In genomic region chr2:33244880-33245279, GRCm38 (mm10) we compare ENCODE assay signal across 24 mouse cellular contexts. TPM values are rescaled to one million over a fixed set of nuclear protein-coding genes. Genes with fewer than 3 reads are reported as not detected.
DNase-seq lines count a peak whose midpoint lies in the region; ATAC-seq lines count a peak whose summit lies in the region.
"Had no signal": no experiment of that assay in that cellular context is flagged by ENCODE, and none has a peak within 500 bp of the region (broad histone marks: within the 10 kb centered on the region; RNA-seq: fewer than 3 reads in every experiment).

No protein-coding gene starts in this region.

- peaks cover 43% of the 10 kb centered on the region for H3K36me3 ChIP-seq in heart, embryonic 10.5 days
- H3K36me3 ChIP-seq in heart, embryonic 16.5 days (ENCODE audit: control insufficient read depth, insufficient read depth) = peaks cover 8% of the 10 kb centered on the region; the same call in 1 of the 2 replicates
- peaks cover 73% of the 10 kb centered on the region for H3K36me3 ChIP-seq in limb, embryonic 10.5 days
- H3K36me3 ChIP-seq: midbrain, embryonic 15.5 days had no signal

- no peak overlapping the region for H3K4me2 ChIP-seq in heart, embryonic 16.5 days (ENCODE audit: low read depth, low read length)
- H3K4me2 ChIP-seq: embryonic facial prominence, embryonic 12.5 days; hindbrain, embryonic 13.5 days; kidney, embryonic 15.5 days; midbrain, embryonic 15.5 days; neural tube, embryonic 12.5 days; stomach, embryonic 15.5 days had no signal

- no peak for DNase-seq in heart, embryonic 10.5 days (ENCODE audit: low spot score)
- DNase-seq in heart, adult 18-20 months = no peak
- DNase-seq in heart, adult 9 months (ENCODE audit: low spot score in 2 of 2) = no peak
- DNase-seq in adrenal gland, adult 8-10 months = peak; percentile 45
- DNase-seq in adrenal gland, postnatal 10 days = peak; percentile 42
- no peak for DNase-seq in limb, embryonic 10.5 days (ENCODE audit: low spot score)
- DNase-seq: cerebellum, adult 2 months; cerebellum, postnatal 25 days; forebrain, postnatal 0 days; kidney, adult 11 months; kidney, postnatal 36 days; layer of hippocampus, adult 9-11 months; left cerebral cortex, postnatal 4 days; liver; thymus, postnatal 36 days had no signal

- no peaks in the 10 kb centered on the region for H3K27me3 ChIP-seq in heart, embryonic 10.5 days (ENCODE audit: insufficient read depth, poor library complexity, severe bottlenecking)
- H3K27me3 ChIP-seq in heart, embryonic 16.5 days (ENCODE audit: control insufficient read depth, insufficient read depth, low read length) = no peaks in the 10 kb centered on the region
- H3K27me3 ChIP-seq in limb, embryonic 10.5 days (ENCODE audit: low read depth, poor library complexity, severe bottlenecking) = no peaks in the 10 kb centered on the region
- H3K27me3 ChIP-seq: embryonic facial prominence, embryonic 12.5 days; hindbrain, embryonic 13.5 days; kidney, embryonic 15.5 days; midbrain, embryonic 15.5 days; neural tube, embryonic 12.5 days; stomach, embryonic 15.5 days had no signal

- ATAC-seq in heart, embryonic 16.5 days (replicated peaks; ENCODE audit: extremely low read depth, insufficient read depth, low FRiP score) = 0 out of 2 replicates have a peak, but pooled peaks have one; percentile 21
- ATAC-seq: forebrain, postnatal 0 days; lung, postnatal 0 days; midbrain, embryonic 15.5 days had no signal

- peak overlapping the region; percentile 76 for H3K27ac ChIP-seq in heart, embryonic 10.5 days
- peak overlapping the region; percentile 28 for H3K27ac ChIP-seq in heart, embryonic 16.5 days (ENCODE audit: low read length)
- no peak overlapping the region for H3K27ac ChIP-seq in limb, embryonic 10.5 days
- H3K27ac ChIP-seq: embryonic facial prominence, embryonic 12.5 days; hindbrain, embryonic 13.5 days; kidney, embryonic 15.5 days; macrophage; midbrain, embryonic 15.5 days; neural tube, embryonic 12.5 days; stomach, embryonic 15.5 days had no signal

- peaks cover 57% of the 10 kb centered on the region for H3K4me1 ChIP-seq in heart, embryonic 10.5 days
- H3K4me1 ChIP-seq in heart, embryonic 16.5 days (ENCODE audit: control insufficient read depth, insufficient read depth, low read length) = peaks cover 22% of the 10 kb centered on the region
- peaks cover 7% of the 10 kb centered on the region for H3K4me1 ChIP-seq in limb, embryonic 10.5 days
- H3K4me1 ChIP-seq: hindbrain, embryonic 13.5 days; neural tube, embryonic 12.5 days had no signal

- 0 out of 2 replicates have a peak overlapping the region, but pooled peaks have one; percentile 38 for H3K9ac ChIP-seq in heart, embryonic 16.5 days (ENCODE audit: low read length)
- H3K9ac ChIP-seq: embryonic facial prominence, embryonic 12.5 days; forebrain, postnatal 0 days; hindbrain, embryonic 13.5 days; kidney, embryonic 15.5 days; midbrain, embryonic 15.5 days; neural tube, embryonic 12.5 days; stomach, embryonic 15.5 days had no signal

- H3K4me3 ChIP-seq in heart, embryonic 10.5 days = no peak overlapping the region
- no peak overlapping the region for H3K4me3 ChIP-seq in heart, embryonic 16.5 days (ENCODE audit: low read length)
- H3K4me3 ChIP-seq in limb, embryonic 10.5 days = no peak overlapping the region
- H3K4me3 ChIP-seq: embryonic facial prominence, embryonic 12.5 days; hindbrain, embryonic 13.5 days; kidney, embryonic 15.5 days; midbrain, embryonic 15.5 days; neural tube, embryonic 12.5 days; stomach, embryonic 15.5 days had no signal

- 55% methylated on average over 6 of the region's 6 CpGs for WGBS in heart, embryonic 10.5 days
- WGBS in heart, embryonic 16.5 days = 37% methylated on average over 6 of the region's 6 CpGs
- WGBS in limb, embryonic 10.5 days = 86% methylated on average over 6 of the region's 6 CpGs

- no peaks in the 10 kb centered on the region for H3K9me3 ChIP-seq in heart, embryonic 10.5 days
- no peaks in the 10 kb centered on the region for H3K9me3 ChIP-seq in heart, embryonic 16.5 days (replicated peaks; ENCODE audit: control insufficient read depth, low read length)
- no peaks in the 10 kb centered on the region for H3K9me3 ChIP-seq in limb, embryonic 10.5 days (replicated peaks)
- H3K9me3 ChIP-seq: embryonic facial prominence, embryonic 12.5 days; hindbrain, embryonic 13.5 days; kidney, embryonic 15.5 days; midbrain, embryonic 15.5 days; neural tube, embryonic 12.5 days; stomach, embryonic 15.5 days had no signal

RNA-seq across cellular contexts. Expression of gene Angptl2, which starts 29.0 kb away (rescaled TPM):
- 40.4 and 49.8 TPM in 2 replicates for polyA plus RNA-seq in heart, embryonic 10.5 days (2016; fragmentation: Nextera tagmentation; extraction: Ambion mirVana)
- 10 to 100 TPM; 38.7 to 43.8 TPM for total RNA-seq in heart, adult 18-20 months (2021)
- polyA plus RNA-seq in heart, embryonic 16.5 days (2015; fragmentation: Nextera tagmentation; extraction: Ambion mirVana) = 75.1 and 76.4 TPM in 2 replicates
- 10 to 100 TPM; 29.3 to 53.9 (median 37.0) TPM for total RNA-seq in adrenal gland, adult 8-10 months (2022)
- total RNA-seq in adrenal gland, postnatal 10 days (2021) = 10 to 100 TPM; 51.9 to 66.1 TPM
- polyA plus RNA-seq in limb, embryonic 10.5 days (2016; fragmentation: Nextera tagmentation; extraction: Ambion mirVana) = 40.1 and 51.8 TPM in 2 replicates

Comparison
In these comparisons a context has a peak if more than half of its experiments do, and no peak if none do; other contexts are left out.
1. DNase-seq: peak in adrenal gland, adult 8-10 months (single experiment) and adrenal gland, postnatal 10 days (single experiment); none in heart, embryonic 10.5 days (single experiment), heart, adult 18-20 months (0 of 2), heart, adult 9 months (0 of 2) and limb, embryonic 10.5 days (single experiment).